Mouse (Mus musculus) macrophage (primary cell): ENCODE data around the gene Cyp2w1. TPM values are rescaled to one million over a fixed set of nuclear protein-coding genes. Genes with fewer than 3 reads are reported as not detected.

Experiments used
- H3K27ac ChIP-seq: fragments of 350-480 bp; formaldehyde crosslinking; 2 replicates; pipeline ENCODE4 v1.9.0; 2021
- H3K36me3 ChIP-seq: fragments of 350-480 bp; formaldehyde crosslinking; 2 replicates; pipeline ENCODE4 v1.9.0; 2021; ENCODE audit errors: inconsistent target
- H3K4me3 ChIP-seq: fragments of 350-480 bp; formaldehyde crosslinking; 2 replicates; pipeline ENCODE4 v1.9.0; 2021; ENCODE audit errors: inconsistent target
- H3K79me2 ChIP-seq: fragments of 350-480 bp; formaldehyde crosslinking; 2 replicates; pipeline ENCODE4 v1.9.0; 2021; ENCODE audit errors: inconsistent target
- WGBS: methylation state at CpG from one replicate; pipeline ENCODE4 v1.1.7; 2026; ENCODE audit warnings: inconsistent platforms; ENCODE audit not compliant: missing documents; 5-methylcytosine and 5-hydroxymethylcytosine counted together
- polyA plus RNA-seq: library from polyadenylated mRNA; stranded (reverse); fragments of 250-400 nt; gene quantifications from 3 replicates; pipeline ENCODE4 v1.2.4, GENCODE M21; 2018; ENCODE audit warnings: inconsistent platforms
- total RNA-seq, 78 experiments: library from RNA; depleted of rRNA; stranded (reverse); fragments of 250-400 nt; gene quantifications; 1 replicate in 9 of 78; 2 replicates in 24 of 78; 3 replicates in 43 of 78; 4 replicates in 2 of 78; pipeline ENCODE4 v1.2.4; 2018; ENCODE audit warnings: inconsistent platforms in 56 of 78

Cyp2w1 gene
- total RNA-seq (2018; cell fraction: chromatin; rRNA removed) = not detected
- total RNA-seq (2018; cell fraction: cytosol; rRNA removed) = not detected
- total RNA-seq (2018; cell fraction: nucleus; rRNA removed) = not detected
- not detected in 3 replicates for polyA plus RNA-seq

DNA sequence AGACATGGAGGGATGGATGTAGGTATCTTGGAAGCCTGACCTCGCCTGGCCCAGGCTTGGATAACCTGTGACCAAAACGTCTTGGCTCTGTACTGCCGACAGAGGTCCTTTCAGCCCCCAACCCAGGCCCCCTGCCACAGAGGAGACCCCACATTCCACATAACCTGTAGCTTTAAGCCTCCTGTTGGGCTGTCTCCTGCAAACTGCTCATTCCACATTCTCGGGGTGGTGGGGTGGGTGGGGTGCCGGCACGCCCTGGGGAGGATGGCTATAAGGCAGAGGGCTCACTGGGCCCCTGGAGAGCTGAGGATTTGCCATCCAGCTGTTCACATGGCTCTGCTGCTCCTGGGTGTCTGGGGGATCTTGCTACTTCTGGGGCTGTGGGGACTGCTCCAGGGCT is at the start of gene Cyp2w1:
Cyp2w1 (plus strand) TSS at position 301 of the 400 bp plus-strand sequence.
- H3K79me2 ChIP-seq = no peaks in the 10 kb centered on the region
- 96% methylated on average over 3 of the region's 6 CpGs for WGBS
- H3K4me3 ChIP-seq = no peak within 1 kb of the TSS
- no peaks in the 10 kb centered on the region for H3K36me3 ChIP-seq
- H3K27ac ChIP-seq = no peak within 1 kb of the TSS

DNA sequence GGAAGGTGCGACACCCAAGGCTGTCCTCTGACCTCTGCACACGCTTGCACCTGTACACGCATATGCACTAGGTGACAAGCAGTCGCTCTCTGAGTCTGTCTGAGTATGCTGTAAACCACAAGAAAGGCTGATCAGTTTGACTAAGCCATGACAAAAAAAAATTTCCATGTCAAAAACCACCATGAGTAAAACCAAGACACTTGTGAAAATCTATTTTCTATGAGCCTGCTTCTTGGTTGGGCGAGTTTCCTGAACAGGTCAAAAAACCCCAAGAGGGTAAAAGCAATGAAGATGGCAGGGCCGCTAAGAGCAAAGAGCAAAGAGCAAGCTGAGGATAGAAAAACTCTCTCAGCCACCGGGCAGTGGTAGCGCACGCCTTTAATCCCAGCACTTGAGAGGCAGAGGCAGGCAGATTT is 48.8 kb upstream of the Cyp2w1 start:
- H3K27ac ChIP-seq = no peak overlapping the region
- 81% methylated on average over 9 of the region's 9 CpGs for WGBS
- no peak overlapping the region for H3K4me3 ChIP-seq
- H3K79me2 ChIP-seq = peaks cover 60% of the 10 kb centered on the region
- peaks cover 24% of the 10 kb centered on the region for H3K36me3 ChIP-seq

- peaks cover 94% of the 10 kb centered on the region for H3K79me2 ChIP-seq
- 92% methylated on average over 3 of the region's 3 CpGs for WGBS
- peaks cover 14% of the 10 kb centered on the region; the same call in 1 of the 2 replicates for H3K36me3 ChIP-seq
- H3K27ac ChIP-seq = no peak overlapping the region
- H3K4me3 ChIP-seq = no peak overlapping the region
These were observed 42.5 kb upstream of the Cyp2w1 start for GRCm38 (mm10) chr5:139309946-139310345.

DNA sequence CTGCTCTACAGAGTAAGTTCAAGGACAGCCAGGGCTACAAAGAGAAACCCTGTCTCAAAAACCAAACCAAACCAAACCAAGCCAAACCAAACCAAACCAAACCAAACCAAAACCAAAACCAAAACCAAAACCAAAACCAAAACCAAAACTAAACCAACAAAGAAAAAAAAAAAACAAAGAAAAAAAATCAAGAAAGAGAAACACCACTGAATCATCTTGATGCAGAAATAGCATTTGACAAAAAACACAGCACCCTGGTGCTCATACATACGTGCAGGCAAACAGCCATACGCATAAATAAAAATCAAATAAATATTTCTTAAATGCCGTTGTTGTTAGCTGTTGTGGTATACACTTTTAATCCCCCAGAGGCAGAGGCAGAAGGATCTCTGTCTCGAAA is 41.9 kb upstream of the Cyp2w1 start:
- WGBS = 92% methylated on average over 4 of the region's 4 CpGs
- Histone ChIP-seq H3K36me3 (peaks cover 10% of the 10 kb centered on the region; the same call in 1 of the 2 replicates), H3K79me2 (peaks cover 96% of the 10 kb centered on the region), H3K4me3 (no peak overlapping the region), H3K27ac (no peak overlapping the region)

DNA sequence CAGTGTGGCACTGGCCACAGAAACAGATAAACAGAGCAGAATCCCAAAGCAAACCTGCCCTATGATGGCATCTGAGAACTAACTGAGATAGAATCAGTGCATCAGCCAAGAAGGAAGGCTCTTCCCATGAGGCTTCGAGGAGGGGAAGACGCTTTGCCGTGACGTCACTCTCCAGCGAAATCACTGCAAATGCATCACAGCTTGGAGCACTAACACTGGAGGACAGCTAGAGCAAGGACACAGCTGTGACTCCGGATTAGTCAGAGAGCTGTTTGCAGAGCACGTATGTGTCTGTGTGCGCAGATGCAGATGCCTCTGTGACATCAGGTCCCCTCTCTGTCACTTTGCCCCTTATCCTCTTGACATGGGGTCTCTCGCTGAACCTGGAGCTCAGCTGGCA is 40.6 kb upstream of the Cyp2w1 start:
- Histone ChIP-seq H3K36me3 (peaks cover under 1% of the 10 kb centered on the region; the same call in 1 of the 2 replicates), H3K79me2 (peaks cover 98% of the 10 kb centered on the region), H3K27ac (no peak overlapping the region), H3K4me3 (no peak overlapping the region)
- WGBS = 93% methylated on average over 9 of the region's 9 CpGs

DNA sequence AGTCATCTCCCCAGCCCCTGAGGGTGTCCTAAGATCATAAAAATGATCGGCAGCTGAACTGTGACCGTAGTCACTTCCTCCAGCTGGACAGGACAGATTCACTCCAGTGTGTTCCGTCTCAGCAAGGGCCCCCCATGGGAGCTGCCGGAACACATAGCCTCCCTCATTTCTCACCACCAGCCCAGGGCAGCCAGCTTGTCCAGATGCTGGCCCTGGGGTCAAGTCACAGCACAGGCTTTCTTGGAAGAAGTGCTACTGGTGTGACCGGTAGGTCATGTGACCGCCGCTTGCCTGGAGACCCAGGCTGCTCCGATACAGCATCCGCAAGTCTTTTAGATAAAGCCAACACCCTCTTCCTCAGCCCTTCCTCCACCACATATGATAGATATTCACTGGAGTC is 38.9 kb upstream of the Cyp2w1 start:
- Histone ChIP-seq H3K36me3 (no peaks in the 10 kb centered on the region), H3K27ac (no peak overlapping the region), H3K4me3 (no peak overlapping the region), H3K79me2 (peaks cover 100% of the 10 kb centered on the region)
- 91% methylated on average over 6 of the region's 9 CpGs for WGBS

DNA sequence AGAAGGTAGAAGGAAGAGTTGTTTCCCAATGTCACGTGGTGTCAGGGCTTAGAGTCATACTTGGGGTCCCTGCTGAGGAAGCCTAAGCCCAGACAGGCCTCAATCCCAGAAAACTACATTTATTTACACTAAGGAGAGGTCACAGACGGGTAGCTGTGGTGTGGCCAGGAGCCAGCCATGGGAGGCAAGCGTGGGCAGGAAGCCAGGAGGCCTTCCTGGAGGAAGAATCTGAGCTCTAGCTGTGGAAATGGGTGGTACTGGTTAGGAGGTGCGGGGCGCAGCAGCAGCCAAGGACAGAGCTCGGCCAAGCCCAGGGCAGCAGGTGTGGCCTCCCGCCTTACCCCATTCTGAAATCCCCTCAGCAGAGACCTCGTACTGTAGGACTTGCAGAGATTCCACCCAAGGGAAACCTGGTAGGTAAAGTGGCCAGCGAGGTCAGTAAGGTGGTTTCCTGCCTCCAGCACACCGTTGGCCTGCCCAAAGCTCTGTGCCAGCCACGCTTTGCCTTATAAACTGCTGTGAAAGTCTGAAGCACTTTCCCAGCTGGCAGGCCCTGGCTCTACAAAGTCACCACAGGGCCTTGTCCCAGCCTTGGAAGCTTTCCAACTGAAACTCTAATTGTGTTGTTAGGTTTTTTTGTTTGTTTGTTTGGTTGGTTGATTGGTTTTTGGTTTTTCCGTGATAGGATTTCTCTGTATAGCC is 37.3 kb upstream of the Cyp2w1 start:
- WGBS = 62% methylated on average over 12 of the region's 12 CpGs
- Histone ChIP-seq H3K4me3 (no peak overlapping the region), H3K27ac (no peak overlapping the region), H3K36me3 (no peaks in the 10 kb centered on the region), H3K79me2 (peaks cover 100% of the 10 kb centered on the region)

GRCm38 (mm10) chr5:139316982-139317675 is 35.3 kb upstream of the Cyp2w1 start:
- Histone ChIP-seq H3K79me2 (peaks cover 100% of the 10 kb centered on the region), H3K4me3 (no peak overlapping the region), H3K27ac (no peak overlapping the region), H3K36me3 (no peaks in the 10 kb centered on the region)
- 96% methylated on average over 6 of the region's 6 CpGs for WGBS

GRCm38 (mm10) chr5:139317751-139318504 is 34.5 kb upstream of the Cyp2w1 start:
- Histone ChIP-seq H3K27ac (no peak overlapping the region), H3K4me3 (no peak overlapping the region), H3K79me2 (peaks cover 100% of the 10 kb centered on the region), H3K36me3 (no peaks in the 10 kb centered on the region)
- 88% methylated on average over 18 of the region's 21 CpGs for WGBS

DNA sequence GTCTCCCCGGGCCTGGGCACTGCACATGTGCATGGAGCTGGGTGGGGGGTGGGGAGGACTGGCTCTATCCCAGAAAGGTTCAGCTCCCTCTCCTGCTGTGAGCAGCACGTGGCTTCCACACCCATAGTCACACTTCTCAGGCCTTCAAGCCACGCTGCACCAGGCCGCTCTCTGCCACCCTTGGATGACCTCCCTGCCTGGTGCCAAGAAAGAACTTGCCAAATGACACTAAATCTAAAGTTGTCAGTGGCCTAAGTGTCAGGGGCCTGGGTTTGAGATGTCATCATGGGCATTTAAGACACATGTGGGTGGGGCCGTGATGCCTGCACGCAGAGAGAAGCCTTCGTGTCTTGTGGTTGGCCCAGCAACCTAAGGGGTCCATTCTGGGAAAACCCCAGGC is 32.0 kb upstream of the Cyp2w1 start:
- Histone ChIP-seq H3K4me3 (no peak overlapping the region), H3K27ac (no peak overlapping the region), H3K79me2 (peaks cover 94% of the 10 kb centered on the region), H3K36me3 (no peaks in the 10 kb centered on the region)
- WGBS = 92% methylated on average over 6 of the region's 7 CpGs

DNA sequence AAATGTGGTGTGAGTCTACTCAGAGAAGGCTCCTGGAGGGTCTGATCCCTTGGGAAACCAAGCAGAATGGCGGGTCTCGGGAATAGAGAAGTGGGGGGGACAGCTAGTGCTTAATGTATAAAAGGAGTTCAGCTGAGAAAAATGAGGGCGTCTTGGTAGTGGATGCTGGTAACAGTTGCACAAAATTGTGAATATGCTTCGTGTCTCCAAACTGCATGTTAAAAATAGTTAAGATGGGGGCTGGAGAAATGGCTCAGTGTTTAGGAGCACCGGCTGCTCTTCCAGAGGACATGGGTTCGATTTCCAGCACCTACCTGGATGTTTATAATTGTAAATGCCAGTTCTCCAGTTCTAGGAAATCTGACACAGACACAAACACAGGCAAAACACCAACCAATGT is 31.1 kb upstream of the Cyp2w1 start:
- 95% methylated on average over 6 of the region's 6 CpGs for WGBS
- no peak overlapping the region for H3K27ac ChIP-seq
- H3K4me3 ChIP-seq = no peak overlapping the region
- H3K36me3 ChIP-seq = no peaks in the 10 kb centered on the region
- peaks cover 85% of the 10 kb centered on the region for H3K79me2 ChIP-seq

- Histone ChIP-seq H3K4me3 (peak overlapping the region; percentile 54; the same call in 1 of the 2 replicates), H3K27ac (peak overlapping the region; percentile 74), H3K36me3 (no peaks in the 10 kb centered on the region), H3K79me2 (peaks cover 64% of the 10 kb centered on the region)
- 81% methylated on average over 8 of the region's 9 CpGs for WGBS
These were observed 29.0 kb upstream of the Cyp2w1 start for GRCm38 (mm10) chr5:139323260-139323924.

GRCm38 (mm10) chr5:139324045-139324491 is 28.3 kb upstream of the Cyp2w1 start:
- 17% methylated on average over 5 of the region's 5 CpGs for WGBS
- H3K27ac ChIP-seq = peak overlapping the region; percentile 74
- H3K4me3 ChIP-seq = peak overlapping the region; percentile 54
- no peaks in the 10 kb centered on the region for H3K36me3 ChIP-seq
- H3K79me2 ChIP-seq = peaks cover 57% of the 10 kb centered on the region
